8 mouse cellular contexts compared by ENCODE assay signal in the genomic region with DNA sequence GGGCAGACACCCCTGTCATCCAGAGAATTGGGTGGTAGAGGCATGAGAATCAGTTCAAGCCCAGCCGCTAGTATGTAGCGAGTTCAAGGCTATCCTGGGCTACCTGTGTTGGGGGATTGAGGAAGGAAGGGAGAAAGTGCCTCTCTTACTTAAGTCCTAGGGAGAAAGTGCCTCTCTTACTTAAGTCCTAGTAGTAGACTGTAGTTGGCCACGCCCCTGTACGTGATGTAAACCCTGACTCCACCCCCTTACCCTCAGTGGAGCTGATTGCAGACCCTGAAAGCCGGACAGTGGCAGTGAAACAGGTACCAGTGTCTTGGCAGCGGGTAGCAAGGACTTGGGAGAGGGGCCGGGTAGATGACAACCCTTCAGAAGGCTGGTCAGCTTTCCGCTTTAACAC. TPM values are rescaled to one million over a fixed set of nuclear protein-coding genes. Genes with fewer than 3 reads are reported as not detected.
DNase-seq lines count a peak whose midpoint lies in the region; ATAC-seq lines count a peak whose summit lies in the region.

No protein-coding gene starts in this region.

- peak overlapping the region; percentile 93 for H3K4me2 ChIP-seq in forebrain, embryonic 11.5 days (ENCODE audit: low read depth, low read length, severe bottlenecking)
- H3K4me2 ChIP-seq in midbrain, embryonic 11.5 days, result peak overlapping the region; percentile 95

- H3K27me3 ChIP-seq in forebrain, embryonic 11.5 days (ENCODE audit: control insufficient read depth, insufficient read depth, low read length), result no peaks in the 10 kb centered on the region
- no peaks in the 10 kb centered on the region for H3K27me3 ChIP-seq in midbrain, embryonic 11.5 days (ENCODE audit: control insufficient read depth, insufficient read depth, low read length)

- H3K9me3 ChIP-seq in forebrain, embryonic 11.5 days (ENCODE audit: control insufficient read depth, low read length), result no peaks in the 10 kb centered on the region
- H3K9me3 ChIP-seq in midbrain, embryonic 11.5 days (ENCODE audit: control insufficient read depth, low read length), result no peaks in the 10 kb centered on the region

- peaks cover 21% of the 10 kb centered on the region for H3K4me1 ChIP-seq in forebrain, embryonic 11.5 days (replicated peaks; ENCODE audit: control insufficient read depth, insufficient read depth, low read length)
- peaks cover 29% of the 10 kb centered on the region for H3K4me1 ChIP-seq in midbrain, embryonic 11.5 days (ENCODE audit: control insufficient read depth, insufficient read depth, low read length)

- DNase-seq in CD4-positive, CD25-positive, alpha-beta regulatory T cell, adult 2 months (ENCODE audit: low read depth, low spot score), result peak; percentile 64
- DNase-seq in MEL-GATA-1-ER (ENCODE audit: extremely low read depth, low read depth), result peak; percentile 68
- no peak for DNase-seq in forebrain, embryonic 11.5 days (ENCODE audit: low spot score)
- DNase-seq in kidney, postnatal 36 days, result peak; percentile 42 to 55
- no peak for DNase-seq in midbrain, embryonic 11.5 days (ENCODE audit: low spot score, missing footprints)
- no peak for DNase-seq in right cerebral cortex, postnatal 4 days

- peak overlapping the region; percentile 50 for H3K4me3 ChIP-seq in forebrain, embryonic 11.5 days (ENCODE audit: low read depth, low read length)
- peak overlapping the region; percentile 72 for H3K4me3 ChIP-seq in midbrain, embryonic 11.5 days (ENCODE audit: low read depth, low read length)

- H3K27ac ChIP-seq in forebrain, embryonic 11.5 days (ENCODE audit: low read depth, low read length), result no peak overlapping the region
- H3K27ac ChIP-seq in midbrain, embryonic 11.5 days (ENCODE audit: low read depth, low read length), result no peak overlapping the region

- peaks cover under 1% of the 10 kb centered on the region; the same call in 1 of the 2 replicates for H3K36me3 ChIP-seq in forebrain, embryonic 11.5 days (ENCODE audit: control insufficient read depth, insufficient read depth, low read length)
- peaks cover 3% of the 10 kb centered on the region for H3K36me3 ChIP-seq in midbrain, embryonic 11.5 days (ENCODE audit: control insufficient read depth, insufficient read depth, low read length)

- WGBS in forebrain, embryonic 11.5 days, result 30% methylated on average over 8 of the region's 8 CpGs
- WGBS in midbrain, embryonic 11.5 days, result 31% methylated on average over 8 of the region's 8 CpGs

- ATAC-seq in CD4-positive, CD25-positive, alpha-beta regulatory T cell, adult 4 months, result no peak
- no peak for ATAC-seq in forebrain, embryonic 11.5 days (replicated peaks; ENCODE audit: low FRiP score)
- ATAC-seq in midbrain, embryonic 11.5 days (ENCODE audit: low FRiP score), result no peak
- no peak for ATAC-seq in megakaryocyte-erythroid progenitor cell, adult 5-6 weeks (replicated peaks; ENCODE audit: low FRiP score, low TSS enrichment, poor library complexity, severe bottlenecking)

- peak overlapping the region; percentile 67 for H3K9ac ChIP-seq in forebrain, embryonic 11.5 days (ENCODE audit: low read length)
- peak overlapping the region; percentile 81 for H3K9ac ChIP-seq in midbrain, embryonic 11.5 days (ENCODE audit: low read length)

RNA-seq across cellular contexts. Expression of a gene that starts 1.0 kb away (rescaled TPM):
- polyA plus RNA-seq in CD4-positive, CD25-positive, alpha-beta regulatory T cell, adult 4 months (2017; shearing (Covaris generic)), result 10 to 100 TPM; 45.0 to 74.3 TPM
- 31.6 and 32.1 TPM in 2 replicates for polyA plus RNA-seq in forebrain, embryonic 11.5 days (2014; fragmentation: Nextera tagmentation; extraction: Ambion mirVana)
- 26.1 and 28.6 TPM in 2 replicates for polyA plus RNA-seq in midbrain, embryonic 11.5 days (2014; fragmentation: Nextera tagmentation; extraction: Ambion mirVana)
- total RNA-seq in megakaryocyte-erythroid progenitor cell, adult 5-6 weeks (2014; fragmentation: Nextera tagmentation), result 25.2 and 58.9 TPM in 2 replicates
- total RNA-seq in megakaryocyte-erythroid progenitor cell, adult 5-6 weeks (2017), result 18.4 and 30.5 TPM in 2 replicates

RNA-seq across cellular contexts. Expression of a gene that starts 9.0 kb away (rescaled TPM):
- polyA plus RNA-seq in CD4-positive, CD25-positive, alpha-beta regulatory T cell, adult 4 months (2017; shearing (Covaris generic)), result 10 to 100 TPM; 64.8 to 85.3 TPM
- 67.6 and 69.9 TPM in 2 replicates for polyA plus RNA-seq in forebrain, embryonic 11.5 days (2014; fragmentation: Nextera tagmentation; extraction: Ambion mirVana)
- 63.4 and 69.4 TPM in 2 replicates for polyA plus RNA-seq in midbrain, embryonic 11.5 days (2014; fragmentation: Nextera tagmentation; extraction: Ambion mirVana)
- total RNA-seq in megakaryocyte-erythroid progenitor cell, adult 5-6 weeks (2014; fragmentation: Nextera tagmentation), result 26.7 and 61.9 TPM in 2 replicates
- 13.7 and 49.6 TPM in 2 replicates for total RNA-seq in megakaryocyte-erythroid progenitor cell, adult 5-6 weeks (2017)

RNA-seq across cellular contexts. Expression of a gene that starts 9.1 kb away (rescaled TPM):
- polyA plus RNA-seq in CD4-positive, CD25-positive, alpha-beta regulatory T cell, adult 4 months (2017; shearing (Covaris generic)), result 1 to 10 TPM; 1.2 to 3.1 TPM
- polyA plus RNA-seq in forebrain, embryonic 11.5 days (2014; fragmentation: Nextera tagmentation; extraction: Ambion mirVana), result 79.9 and 83.0 TPM in 2 replicates
- polyA plus RNA-seq in midbrain, embryonic 11.5 days (2014; fragmentation: Nextera tagmentation; extraction: Ambion mirVana), result 31.8 and 34.3 TPM in 2 replicates
- 21.1 and 23.7 TPM in 2 replicates for total RNA-seq in megakaryocyte-erythroid progenitor cell, adult 5-6 weeks (2014; fragmentation: Nextera tagmentation)
- total RNA-seq in megakaryocyte-erythroid progenitor cell, adult 5-6 weeks (2017), result 19.2 and 24.5 TPM in 2 replicates

RNA-seq across cellular contexts. Expression of a gene that starts 11.7 kb away (rescaled TPM):
- polyA plus RNA-seq in CD4-positive, CD25-positive, alpha-beta regulatory T cell, adult 4 months (2017; shearing (Covaris generic)), result 1 to 10 TPM; 1.1 to 3.9 TPM
- 454 and 526 TPM in 2 replicates for polyA plus RNA-seq in forebrain, embryonic 11.5 days (2014; fragmentation: Nextera tagmentation; extraction: Ambion mirVana)
- polyA plus RNA-seq in midbrain, embryonic 11.5 days (2014; fragmentation: Nextera tagmentation; extraction: Ambion mirVana), result 316 and 350 TPM in 2 replicates
- 79.6 and 88.8 TPM in 2 replicates for total RNA-seq in megakaryocyte-erythroid progenitor cell, adult 5-6 weeks (2014; fragmentation: Nextera tagmentation)
- 19.6 and 40.9 TPM in 2 replicates for total RNA-seq in megakaryocyte-erythroid progenitor cell, adult 5-6 weeks (2017)

RNA-seq across cellular contexts. Expression of a gene that starts 34.6 kb away (rescaled TPM):
- 10 to 100 TPM in 1 of 2 experiments, 1 to 10 TPM in 1; 9.1 to 10.9 TPM for polyA plus RNA-seq in CD4-positive, CD25-positive, alpha-beta regulatory T cell, adult 4 months (2017; shearing (Covaris generic))
- polyA plus RNA-seq in forebrain, embryonic 11.5 days (2014; fragmentation: Nextera tagmentation; extraction: Ambion mirVana), result 135 and 139 TPM in 2 replicates
- polyA plus RNA-seq in midbrain, embryonic 11.5 days (2014; fragmentation: Nextera tagmentation; extraction: Ambion mirVana), result 69.5 and 75.4 TPM in 2 replicates
- 42.0 and 71.7 TPM in 2 replicates for total RNA-seq in megakaryocyte-erythroid progenitor cell, adult 5-6 weeks (2014; fragmentation: Nextera tagmentation)
- 12.1 and 18.1 TPM in 2 replicates for total RNA-seq in megakaryocyte-erythroid progenitor cell, adult 5-6 weeks (2017)

Comparison
In these comparisons a context has a peak if more than half of its experiments do, and no peak if none do; other contexts are left out.
1. DNase-seq: peak in CD4-positive, CD25-positive, alpha-beta regulatory T cell, adult 2 months (single experiment), MEL-GATA-1-ER (single experiment) and kidney, postnatal 36 days (2 of 2); none in forebrain, embryonic 11.5 days (single experiment), midbrain, embryonic 11.5 days (single experiment) and right cerebral cortex, postnatal 4 days (single experiment).